Mouse (Mus musculus): ENCODE data around the gene Akap2.
"Not testable (repeated sequence)": the region's sequence is repeated elsewhere in the genome, so short reads cannot be mapped to it uniquely, and the experiment has no call there.

Akap2 gene

DNA sequence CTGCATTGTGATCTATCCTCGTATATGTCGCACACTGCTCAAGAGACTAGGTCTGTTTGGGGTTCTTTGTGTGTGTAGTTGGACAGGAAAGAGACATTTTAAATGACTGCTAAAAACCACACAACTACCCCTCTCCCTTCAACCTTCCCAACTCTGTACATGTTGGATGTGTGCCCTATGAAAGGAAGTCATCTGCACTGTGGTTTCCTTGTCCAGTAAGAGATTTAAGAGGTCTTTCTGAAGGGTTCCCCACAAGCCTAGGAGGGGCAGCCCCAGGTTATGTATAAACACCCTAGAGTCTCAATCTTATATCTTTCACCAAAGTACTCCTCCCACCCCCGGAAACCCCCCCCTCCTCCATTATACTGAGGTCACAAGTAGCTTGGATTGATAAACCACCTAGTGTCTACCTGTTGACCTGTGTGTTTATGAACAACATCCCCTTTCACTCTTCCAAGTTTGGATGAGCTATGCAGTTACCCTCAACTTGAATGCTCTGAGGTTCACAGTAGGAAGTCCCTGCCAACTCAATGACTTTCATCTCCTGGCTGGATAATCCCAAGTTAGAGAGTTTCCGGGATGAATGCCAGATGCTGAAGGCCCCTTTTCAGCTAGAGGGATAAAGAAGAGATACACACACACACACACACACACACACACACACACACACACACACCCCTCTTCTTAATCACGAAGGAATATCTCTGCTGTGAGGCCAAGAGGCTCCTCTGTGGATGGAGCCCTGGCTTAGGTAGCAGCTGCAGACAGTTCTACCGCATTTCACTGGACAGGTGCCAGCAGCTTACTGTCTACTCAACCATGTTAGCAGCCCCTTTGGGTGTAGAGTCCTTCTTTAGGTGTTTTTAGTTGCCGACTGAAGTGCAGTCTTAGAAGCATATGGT is 166.3 kb downstream of the Akap2 start:
- peak; percentile 25 for DNase-seq

DNA sequence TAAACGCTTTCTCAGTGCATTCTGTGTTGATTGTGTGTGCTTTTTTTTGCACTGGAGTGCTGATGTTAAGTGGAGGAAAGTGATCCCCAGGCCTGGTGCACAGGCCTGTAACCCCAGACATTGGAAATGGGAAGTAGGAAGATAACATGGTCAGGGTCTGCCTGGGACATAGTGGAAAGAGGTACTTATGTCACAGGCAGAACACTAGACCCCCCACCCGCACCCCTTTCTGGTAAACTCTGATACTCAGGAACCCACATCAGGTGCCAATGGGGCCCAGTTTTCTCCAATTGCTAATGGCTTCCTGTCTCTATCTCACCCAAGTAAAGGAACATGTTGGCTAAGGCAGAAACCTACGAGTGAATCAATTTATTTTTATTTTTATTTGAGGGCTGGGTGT is 167.1 kb downstream of the Akap2 start:
- DNase-seq, result no peak

DNA sequence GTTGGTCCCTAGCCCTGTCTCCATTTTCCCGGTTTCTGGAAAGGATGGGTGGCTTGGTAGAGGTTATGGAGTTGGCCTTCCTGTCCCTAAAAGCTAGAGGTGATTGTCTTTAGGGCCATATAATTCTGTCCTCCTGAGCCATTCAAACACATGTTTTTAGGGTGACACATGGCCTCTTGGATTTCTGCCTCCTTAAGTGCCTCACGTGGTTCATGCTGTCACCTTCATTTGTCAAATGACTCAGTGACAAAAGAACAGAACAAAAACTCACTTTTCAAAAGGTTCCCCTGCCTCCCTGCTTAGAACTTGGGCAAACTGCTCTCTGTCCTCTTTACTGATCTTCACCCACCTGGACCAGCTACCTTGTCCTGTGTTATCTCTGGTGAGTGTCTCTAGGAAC is 167.7 kb downstream of the Akap2 start:
- DNase-seq, result no peak

DNA sequence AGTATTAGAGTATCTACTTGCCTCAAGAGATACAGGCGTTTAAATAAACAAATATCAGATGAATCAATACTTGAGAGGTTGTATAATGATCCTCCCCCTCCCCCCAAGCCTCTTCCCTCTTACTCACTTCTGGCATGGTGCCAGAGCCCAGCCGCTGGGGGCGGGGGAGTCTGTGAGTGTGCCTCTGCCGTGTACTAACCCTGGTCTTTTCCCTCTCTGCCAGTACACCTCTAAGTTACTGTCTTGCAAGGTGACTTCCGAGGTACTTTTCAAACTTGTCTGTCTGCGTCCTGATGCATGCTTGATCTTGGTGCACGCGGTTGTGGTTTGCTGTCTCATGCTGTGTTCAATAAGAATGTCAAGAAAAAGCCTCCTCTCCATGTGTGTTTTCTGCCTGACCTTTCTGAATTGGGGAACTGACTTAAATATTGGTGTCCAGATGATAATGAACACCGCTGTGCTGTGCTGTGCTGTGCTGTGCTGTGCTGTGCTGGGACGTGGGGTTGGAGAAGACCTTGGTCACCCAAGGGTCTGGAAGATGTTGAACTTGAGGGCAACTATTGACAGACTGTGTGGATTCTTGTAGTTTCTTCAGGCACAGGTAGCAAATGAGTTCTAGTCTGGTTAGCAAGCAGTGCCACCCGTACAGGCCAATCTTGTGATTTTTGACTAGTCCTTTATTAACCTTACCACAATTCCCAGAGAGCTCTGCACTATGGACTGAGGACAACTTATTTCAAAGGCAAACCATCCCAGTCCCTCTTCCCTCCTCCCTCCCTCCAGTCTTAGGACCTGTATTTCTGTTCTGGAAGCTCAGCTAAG is 168.8 kb downstream of the Akap2 start:
- DNase-seq, result no peak

DNA sequence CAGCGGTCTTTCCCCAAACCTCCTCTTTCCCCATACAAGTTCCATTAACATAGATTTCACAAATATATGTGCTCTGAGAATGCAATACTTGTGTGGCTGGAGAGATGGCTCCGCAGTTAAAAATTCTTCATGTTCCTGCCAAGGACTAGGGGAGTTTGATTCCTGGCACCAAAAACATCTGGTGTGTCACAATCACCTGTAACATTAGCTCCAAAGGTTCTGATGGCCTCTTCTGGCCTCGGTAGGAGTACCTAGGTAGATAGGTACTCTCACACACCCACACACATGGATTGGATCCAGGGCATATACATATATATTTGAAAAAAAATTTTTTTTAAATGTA is 169.4 kb downstream of the Akap2 start:
- no peak for DNase-seq

DNA sequence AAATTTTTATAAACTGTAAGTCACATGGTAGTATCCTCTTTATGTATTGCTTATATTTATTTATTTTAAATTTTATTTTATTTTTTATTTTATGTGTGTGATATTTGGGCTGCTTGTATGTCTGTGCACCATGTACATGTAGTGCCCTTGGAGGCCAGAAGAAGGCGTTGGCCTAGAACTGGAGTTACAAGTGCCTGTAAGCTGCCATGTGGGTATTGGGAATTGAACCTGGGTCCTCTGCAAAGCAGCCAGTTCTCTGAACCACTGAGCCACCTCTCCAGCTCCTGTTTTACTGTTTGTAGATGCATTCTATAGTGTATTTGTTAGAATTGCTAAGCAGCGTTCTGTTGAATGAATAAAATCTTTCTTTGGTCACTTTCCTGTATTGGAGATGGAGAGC is 170.8 kb downstream of the Akap2 start:
- DNase-seq, result no peak

DNA sequence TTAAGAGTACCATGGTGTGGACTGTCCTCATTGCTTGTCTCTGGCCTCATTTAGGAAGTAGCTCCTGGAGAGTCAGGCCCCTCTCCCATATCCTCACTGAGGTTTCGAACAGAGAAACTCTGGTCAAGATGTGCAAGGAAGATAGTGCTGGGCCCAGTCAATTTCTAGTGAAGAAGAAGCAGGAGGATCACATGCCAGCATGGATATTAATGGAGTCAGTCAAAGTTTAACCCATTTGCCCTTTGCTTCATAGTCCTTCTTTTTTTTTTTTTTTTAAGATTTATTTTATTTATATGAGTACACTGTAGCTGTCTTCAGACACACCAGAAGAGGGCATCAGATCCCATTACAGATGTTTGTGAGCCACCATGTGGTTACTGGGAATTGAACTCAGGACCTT is 171.5 kb downstream of the Akap2 start:
- DNase-seq, result not testable (repeated sequence)

DNA sequence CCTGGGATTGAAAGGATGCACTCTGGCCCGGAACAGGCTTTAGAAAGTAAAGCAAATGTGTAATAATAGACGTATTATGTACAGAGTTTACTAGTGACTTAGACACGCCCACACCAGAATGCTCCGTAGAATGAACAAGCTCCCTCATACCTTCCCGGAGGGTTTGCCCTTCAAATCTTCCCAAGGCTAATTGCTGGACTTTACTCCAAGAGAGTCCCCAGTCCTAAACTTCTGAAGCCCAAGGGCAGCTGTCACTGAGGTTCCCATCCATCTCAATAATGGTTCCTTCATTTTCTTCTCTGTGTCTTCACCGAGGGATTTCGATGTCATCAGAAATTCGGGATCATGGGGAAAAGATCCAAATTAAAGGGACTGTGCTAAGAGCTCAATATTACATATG is 172.3 kb downstream of the Akap2 start:
- DNase-seq, result no peak

DNA sequence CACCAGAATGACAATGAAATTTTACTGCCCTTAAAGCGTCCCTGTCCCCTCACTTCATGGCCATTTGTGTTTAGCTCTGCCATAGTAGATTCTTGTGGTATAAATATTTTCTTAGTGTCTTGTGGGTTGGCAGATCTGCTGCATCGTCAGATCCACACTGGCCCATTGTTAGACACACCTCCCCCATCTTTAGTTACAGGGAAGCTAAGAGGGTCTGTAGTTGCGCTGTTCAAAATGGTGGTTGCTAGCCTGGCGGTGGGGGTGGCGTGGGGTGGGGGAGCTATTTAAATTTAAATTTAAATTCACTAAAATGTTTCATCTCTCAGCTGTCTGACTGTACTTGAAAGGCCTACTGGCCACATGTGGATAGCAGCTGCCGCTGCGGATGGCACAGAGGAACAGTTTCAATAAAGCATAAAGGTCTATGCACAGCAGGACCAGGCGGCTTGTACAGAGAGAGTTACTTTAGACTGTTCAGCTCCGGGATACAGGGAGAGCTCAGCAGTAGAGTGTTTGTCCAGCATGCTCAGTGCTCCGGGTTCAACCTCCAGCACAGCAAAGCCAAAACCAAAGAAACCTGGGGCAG is 174.6 kb downstream of the Akap2 start:
- DNase-seq, result no peak

DNA sequence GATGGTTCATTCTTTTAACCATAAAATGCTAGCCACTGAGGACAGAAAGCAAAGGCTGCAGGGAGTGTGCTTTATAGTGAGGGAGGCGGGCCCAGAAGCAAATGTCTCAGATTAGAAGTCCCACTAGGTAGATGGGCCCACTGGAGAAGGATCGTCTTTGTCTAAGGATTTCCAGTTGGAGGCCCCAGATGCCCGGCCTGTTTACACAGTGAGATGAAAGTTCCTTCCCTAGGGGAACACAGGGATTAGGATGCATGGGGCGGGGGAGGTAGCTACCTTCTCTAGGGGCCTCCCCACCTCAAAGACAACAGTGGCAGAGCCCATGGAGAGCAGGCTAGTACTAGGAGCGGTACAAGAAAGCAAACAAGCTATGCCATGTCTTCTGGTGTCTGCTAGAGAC is 177.7 kb downstream of the Akap2 start:
- DNase-seq, result no peak

DNA sequence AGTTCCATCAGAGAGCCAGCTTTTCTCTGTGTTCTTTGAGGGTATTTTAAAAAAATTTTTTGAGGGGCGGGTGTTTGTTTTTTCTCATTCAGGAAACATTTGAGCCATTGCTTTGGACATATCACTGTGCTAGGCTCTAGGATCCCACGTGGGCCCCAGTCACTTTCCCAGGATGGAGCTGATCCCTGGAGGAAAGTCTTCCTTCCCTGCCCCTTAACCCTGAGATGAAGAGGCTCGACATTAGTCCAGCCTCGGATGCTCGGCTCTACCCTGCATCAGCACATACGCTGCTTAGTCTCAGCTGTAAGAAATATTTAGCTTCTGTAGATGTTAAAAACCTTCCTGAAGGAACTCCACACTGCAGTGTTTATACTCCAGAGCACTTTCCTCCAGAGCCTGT is 178.4 kb downstream of the Akap2 start:
- no peak for DNase-seq

DNA sequence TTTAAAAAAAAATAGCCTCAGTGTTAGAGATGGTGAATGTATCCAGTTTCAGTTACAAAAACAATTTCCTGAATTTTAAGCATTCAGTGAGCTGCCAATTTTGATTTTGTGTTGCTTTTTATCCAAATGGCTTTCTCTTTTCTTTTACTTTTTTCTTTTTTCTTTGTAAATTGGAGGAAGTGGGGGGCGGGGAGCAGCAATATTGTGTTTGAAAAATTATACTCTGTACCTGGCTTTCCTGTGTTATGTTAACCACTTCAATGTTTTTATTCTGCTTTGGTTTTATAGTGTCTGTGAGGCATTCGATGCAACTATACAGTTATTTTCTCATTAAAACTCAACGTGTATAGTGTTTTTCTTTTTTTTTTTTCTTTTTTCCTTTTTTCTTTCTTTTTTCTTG is 179.2 kb downstream of the Akap2 start:
- DNase-seq, result no peak

DNA sequence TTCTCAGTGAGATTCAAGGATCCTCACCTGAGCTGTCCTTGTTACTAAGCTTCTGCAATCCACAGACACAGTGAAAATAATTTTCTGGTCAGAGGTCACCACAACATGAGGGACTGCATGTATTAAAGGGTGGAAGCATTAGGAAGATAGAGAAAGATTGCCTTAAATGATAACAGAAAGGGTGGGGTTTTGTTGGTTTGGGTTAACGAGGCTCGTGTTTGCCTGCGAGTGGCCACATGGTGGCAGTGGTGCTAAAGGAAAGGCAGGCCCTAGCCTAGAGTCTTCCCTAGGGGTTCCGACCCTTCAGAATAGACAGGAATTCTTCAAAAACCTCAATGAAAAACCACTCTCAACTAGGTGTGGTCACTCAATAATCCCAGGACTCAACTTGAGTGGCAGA is 183.8 kb downstream of the Akap2 start:
- peak; percentile 58 for DNase-seq

DNA sequence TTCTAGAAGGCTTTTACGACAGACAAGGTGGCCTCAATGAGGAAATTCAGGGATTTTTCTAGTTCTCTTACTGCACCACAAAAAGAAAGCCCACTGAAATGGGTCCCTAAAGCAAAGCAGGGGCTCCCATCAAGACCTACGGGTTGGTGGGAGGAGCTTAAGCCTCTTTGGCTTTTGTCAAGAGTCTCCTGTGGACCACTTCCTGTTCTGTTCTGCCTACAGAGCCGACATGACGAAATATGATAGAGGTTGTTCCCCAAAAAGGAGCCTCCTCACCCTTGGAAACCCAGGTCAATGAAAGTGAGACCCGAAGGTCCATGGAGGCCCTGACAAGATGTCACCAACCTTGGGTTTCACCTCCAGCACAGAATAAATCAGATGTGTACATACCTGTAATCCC is 185.2 kb downstream of the Akap2 start:
- no peak for DNase-seq

DNA sequence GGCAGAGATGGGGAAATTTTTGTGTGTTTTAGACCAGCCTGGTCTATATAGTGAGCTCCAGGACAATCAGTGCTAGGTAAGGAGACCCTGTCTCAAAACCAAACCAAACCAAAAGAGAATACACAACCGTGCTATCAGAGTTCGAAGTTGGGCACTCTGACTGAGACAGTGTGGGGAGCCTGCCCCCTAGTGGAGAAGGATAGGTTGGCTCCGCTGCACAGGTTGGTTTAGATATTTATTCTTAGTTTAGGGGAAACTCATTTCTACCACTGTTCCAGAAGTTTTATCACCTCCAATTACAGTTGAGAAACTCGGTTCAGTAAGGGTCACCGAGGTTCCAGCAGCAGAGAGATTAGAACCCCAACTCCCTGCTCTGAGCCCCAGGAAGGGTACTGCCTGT is 186.8 kb downstream of the Akap2 start:
- peak; percentile 69 for DNase-seq

DNA sequence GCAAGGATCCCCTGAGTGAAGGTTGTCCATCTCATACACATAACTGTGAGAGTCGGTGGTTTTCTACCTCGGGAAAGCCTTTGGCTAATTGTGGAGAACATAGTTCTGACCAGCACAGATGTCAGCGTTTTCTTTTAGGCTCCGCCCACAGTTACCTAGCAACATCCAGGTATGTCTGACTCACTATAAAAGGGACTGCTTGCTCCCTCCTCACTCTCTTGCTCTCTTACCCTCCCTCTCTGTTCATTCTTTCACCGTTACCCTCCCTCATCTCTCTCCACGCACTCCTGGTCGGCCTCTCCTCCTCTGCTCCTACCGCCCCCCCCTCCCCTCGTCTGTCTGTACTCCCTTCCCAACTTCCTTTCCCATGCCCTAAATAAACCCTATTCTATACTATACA is 187.2 kb downstream of the Akap2 start:
- no peak for DNase-seq

DNA sequence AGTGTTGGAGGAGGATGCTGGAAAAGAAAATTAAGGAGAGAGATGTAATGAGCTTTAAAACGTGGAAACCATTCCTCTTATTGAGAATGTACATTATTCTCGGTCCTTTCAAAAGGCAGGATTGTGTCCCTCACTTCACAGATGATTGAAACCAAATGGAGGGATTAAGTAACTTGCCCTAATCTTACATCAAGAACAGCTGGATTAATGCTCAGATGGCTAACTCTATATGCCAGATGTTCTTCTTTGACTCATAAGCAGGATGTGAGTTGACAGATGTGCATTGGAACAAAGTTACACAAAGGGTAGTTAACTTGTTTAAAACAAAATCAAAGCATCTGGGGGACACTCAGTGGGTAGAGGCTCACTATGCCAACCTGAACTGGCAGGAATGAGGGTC is 189.3 kb downstream of the Akap2 start:
- DNase-seq, result no peak

DNA sequence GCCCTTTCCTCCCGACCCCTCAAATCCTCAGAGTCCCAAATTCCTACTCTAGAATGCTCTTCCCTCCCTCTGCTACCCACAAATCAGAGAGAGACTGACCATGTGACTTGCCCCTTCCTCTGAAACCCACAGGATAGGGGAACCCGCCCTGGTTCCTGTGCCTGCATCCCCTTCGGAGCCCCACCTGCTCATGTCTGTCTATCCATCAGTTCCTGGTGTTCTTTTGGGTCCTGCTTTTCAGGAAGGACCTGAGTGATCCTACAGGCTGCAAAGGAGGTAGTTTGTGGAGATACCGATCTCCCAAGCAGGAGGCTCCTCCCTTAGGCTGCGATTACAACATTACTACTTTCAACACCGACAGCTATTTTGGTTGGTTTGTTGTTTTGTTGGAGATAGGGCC is 191.4 kb downstream of the Akap2 start:
- no peak for DNase-seq

DNA sequence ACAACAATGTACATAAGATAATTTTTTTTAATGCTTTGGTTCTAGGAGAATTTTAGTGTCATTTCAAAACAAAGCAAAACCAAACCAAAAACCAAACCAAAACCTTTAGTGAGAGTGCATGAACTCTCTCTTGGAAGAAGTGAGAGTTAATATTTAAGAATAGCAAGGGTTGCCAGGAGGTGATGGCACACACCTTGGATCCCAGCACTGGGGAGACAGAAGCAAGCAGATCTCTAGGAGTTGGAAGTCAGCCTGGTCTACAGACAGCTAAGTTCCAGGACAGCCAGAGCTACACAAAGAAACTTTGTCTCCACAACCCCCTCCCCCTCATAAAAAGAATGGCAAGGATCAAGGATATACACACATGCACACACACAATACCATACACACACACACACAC is 195.6 kb downstream of the Akap2 start:
- DNase-seq, result no peak

DNA sequence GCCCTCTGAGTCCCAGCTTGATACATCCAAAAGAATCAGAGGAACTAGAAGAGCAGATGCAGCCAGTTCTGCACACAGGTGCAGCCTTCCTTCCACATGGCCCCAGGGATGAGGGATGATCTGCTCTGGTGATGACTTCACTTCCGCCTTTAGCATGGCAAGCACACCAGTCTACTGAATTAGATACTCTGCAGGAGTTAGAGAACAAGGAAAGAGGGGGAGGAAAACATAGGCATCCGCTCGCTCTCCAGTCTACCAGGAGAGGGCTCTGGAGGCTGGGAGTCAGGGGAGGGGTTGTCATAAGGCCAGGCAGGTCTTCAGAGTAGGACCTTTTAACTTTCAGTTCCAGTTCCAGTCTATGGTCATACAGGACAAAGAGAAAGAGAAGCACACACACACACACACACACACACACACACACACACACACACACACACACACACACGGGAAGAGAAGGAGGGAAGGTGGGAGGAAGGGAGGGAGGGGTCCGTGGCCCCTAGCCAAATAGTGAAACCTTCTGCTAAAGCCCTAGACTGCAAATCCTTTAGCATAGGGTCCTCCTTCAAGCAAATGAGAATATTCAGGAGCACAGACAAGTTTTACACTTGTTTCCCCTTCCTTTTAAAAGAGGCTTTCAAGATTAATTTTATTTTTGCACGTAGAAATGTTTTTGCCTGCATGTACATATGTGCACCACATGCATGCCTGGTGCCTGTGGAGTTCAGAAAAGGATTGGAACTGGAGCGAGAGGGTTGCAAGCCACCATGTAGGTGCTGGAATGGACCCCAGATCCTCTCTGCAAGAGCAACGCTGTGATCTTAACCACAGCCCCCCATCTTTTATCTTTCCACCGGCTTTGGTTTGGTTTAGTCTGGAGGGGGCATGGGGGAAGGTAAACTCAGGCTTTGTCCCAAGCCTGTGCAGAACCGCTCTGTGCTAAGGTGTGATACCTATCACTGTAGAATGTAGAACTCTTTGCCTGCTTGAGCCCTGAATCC is 197.0 kb downstream of the Akap2 start:
- DNase-seq, result no peak

DNA sequence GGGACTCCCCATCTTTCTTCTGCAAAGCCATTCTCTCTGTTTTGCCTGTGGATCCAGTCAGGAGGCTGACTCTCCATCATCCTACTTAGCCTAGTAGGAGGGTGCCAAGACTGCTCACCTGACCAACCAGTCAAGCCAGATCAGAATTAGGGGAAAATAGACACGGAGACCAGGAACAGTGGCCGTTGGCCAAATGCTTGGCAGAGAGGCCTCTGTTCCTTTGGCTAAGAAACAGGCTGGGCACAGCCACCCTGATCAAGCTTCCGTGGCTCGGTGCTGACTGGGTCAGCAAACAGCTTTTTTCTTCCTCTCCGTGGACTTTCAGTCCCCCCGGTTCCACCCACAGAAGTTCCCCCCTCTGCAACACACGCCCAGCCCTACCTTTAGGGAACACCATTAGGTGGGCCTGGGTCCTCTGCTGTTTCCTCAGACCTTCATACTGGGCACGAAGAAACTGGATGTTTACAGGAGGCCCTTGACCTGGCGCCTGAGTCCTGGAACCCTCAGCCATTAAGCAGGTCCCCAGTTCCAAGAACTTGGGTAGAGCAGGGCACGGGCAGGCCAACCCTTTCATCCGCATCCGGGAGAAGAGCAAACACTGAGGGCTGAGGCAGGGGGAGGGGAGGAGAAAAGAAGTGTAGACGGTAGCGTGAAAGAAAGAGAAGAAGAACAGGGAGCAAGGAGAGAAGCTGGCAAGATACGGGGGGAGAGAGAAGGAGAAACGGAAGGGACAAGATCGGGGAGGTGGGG is 197.9 kb downstream of the Akap2 start:
- no peak for DNase-seq

DNA sequence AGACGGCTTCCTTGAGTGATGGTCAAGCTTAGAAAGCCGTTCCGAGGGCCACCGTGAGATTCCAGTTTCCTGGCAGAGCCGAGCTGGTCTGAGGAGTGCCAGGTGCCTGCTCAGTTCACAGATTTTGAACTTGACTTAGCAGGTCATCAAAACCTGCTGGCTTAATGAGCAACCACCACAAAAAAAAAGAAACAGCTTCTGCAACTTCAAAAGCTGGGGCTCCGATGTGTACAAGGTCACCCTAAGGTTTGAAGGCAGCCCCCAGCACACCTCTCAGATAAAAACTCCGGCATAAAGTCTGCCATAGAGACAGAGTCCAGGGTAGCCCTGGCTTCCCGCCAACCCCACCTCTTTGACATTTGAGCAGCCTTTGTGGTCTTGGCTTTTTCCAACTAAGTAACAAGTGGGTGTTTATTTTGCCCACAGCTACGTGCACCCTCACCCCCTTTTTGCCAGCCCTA is 198.8 kb downstream of the Akap2 start, which contains the start of gene D630039A03Rik:
D630039A03Rik (minus strand) TSS at position 97 of the 461 bp plus-strand sequence.
- DNase-seq, result no peak

All from right cerebral cortex, postnatal 14 days (tissue).